Mouse (Mus musculus) myocyte (in vitro differentiated cells): Measurements from ENCODE around the gene Rpl23a.

Experiments used
- E2F4 ChIP-seq: IDR thresholded peaks from one replicate; pipeline ENCODE4 v1.6.1; 2011; ENCODE audit warnings: mild to moderate bottlenecking, control low read depth, moderate library complexity; ENCODE audit not compliant: insufficient read depth
- MAX ChIP-seq: IDR thresholded peaks from one replicate; pipeline ENCODE4 v1.6.1; 2011; ENCODE audit warnings: low read depth, mild to moderate bottlenecking, control low read depth
- POLR2A ChIP-seq: IDR thresholded peaks from one replicate; pipeline ENCODE4 v1.6.1; 2011; ENCODE audit warnings: low read depth, mild to moderate bottlenecking, control low read depth, moderate library complexity; ENCODE audit not compliant: insufficient read length
- POLR2AphosphoS2 ChIP-seq: IDR thresholded peaks from one replicate; pipeline ENCODE4 v1.6.1; 2011; ENCODE audit warnings: low read depth, control low read depth; ENCODE audit not compliant: insufficient read length
- REST ChIP-seq: IDR thresholded peaks from one replicate; pipeline ENCODE4 v1.6.1; 2011; ENCODE audit warnings: mild to moderate bottlenecking, control low read depth, moderate library complexity; ENCODE audit not compliant: insufficient read depth, insufficient read length
- TCF12 ChIP-seq: IDR thresholded peaks from one replicate; pipeline ENCODE4 v1.6.1; 2011; ENCODE audit warnings: mild to moderate bottlenecking, control low read depth; ENCODE audit not compliant: poor library complexity, insufficient read depth, severe bottlenecking
- USF1 ChIP-seq: IDR thresholded peaks from one replicate; pipeline ENCODE4 v1.6.1; 2011; ENCODE audit warnings: low read depth, mild to moderate bottlenecking, control low read depth, moderate library complexity

GRCm38 (mm10) chr11:78182961-78183844 is at the start of gene Rpl23a:
- TF ChIP-seq E2F4 (no peak), USF1 (no peak), TCF12 (no peak), POLR2A (peak; percentile 73), REST (no peak), POLR2AphosphoS2 (peak; percentile 87), MAX (no peak)
